Mouse (Mus musculus) MEL (cell line): ENCODE data around the gene Hnrnpul1. TPM values are rescaled to one million over a fixed set of nuclear protein-coding genes. Genes with fewer than 3 reads are reported as not detected.

ENCODE experiments used
- DNase-seq: peaks from one replicate; pipeline ENCODE4 v3.0.0; 2011; ENCODE audit warnings: low read depth, low spot score
- H3K27ac ChIP-seq: 2 replicates; pipeline ENCODE4 v1.5.1; 2012; ENCODE audit warnings: low read depth, mild to moderate bottlenecking, control low read depth, low read length, moderate library complexity; ENCODE audit not compliant: control insufficient read depth
- H3K27me3 ChIP-seq, 2 experiments: fragments of 150-350 bp in 1 of 2; sonication (generic) in 1 of 2; 2 replicates each; pipeline ENCODE4 v1.6.1; 2012; ENCODE audit warnings: low read length in 2 of 2, mild to moderate bottlenecking in 2 of 2, improper control_type of control experiment in 1 of 2, moderate library complexity in 1 of 2; ENCODE audit not compliant: insufficient read depth in 2 of 2, control insufficient read depth in 1 of 2
- H3K36me3 ChIP-seq, 2 experiments: 2 replicates each; pipeline ENCODE4 v1.6.1; 2012 to 2014; ENCODE audit warnings: low read length in 2 of 2, improper control_type of control experiment in 1 of 2, inconsistent platforms in 1 of 2, mild to moderate bottlenecking in 1 of 2; ENCODE audit not compliant: insufficient read depth in 2 of 2, control insufficient read depth in 1 of 2
- H3K4me1 ChIP-seq, 2 experiments: fragments of 150-350 bp in 1 of 2; sonication (generic) in 1 of 2; 2 replicates each; pipeline ENCODE4 v1.6.1; 2012; ENCODE audit warnings: low read length in 2 of 2, improper control_type of control experiment in 1 of 2, mild to moderate bottlenecking in 1 of 2; ENCODE audit not compliant: insufficient read depth in 2 of 2, control insufficient read depth in 1 of 2
- H3K4me3 ChIP-seq, 2 experiments: fragments of 150-350 bp in 1 of 2; sonication (generic) in 1 of 2; 2 replicates each; pipeline ENCODE4 v1.5.1; 2012; ENCODE audit warnings: low read depth in 2 of 2, low read length in 2 of 2, mild to moderate bottlenecking in 2 of 2, moderate library complexity in 2 of 2, control low read depth in 1 of 2, improper control_type of control experiment in 1 of 2; ENCODE audit not compliant: control insufficient read depth in 1 of 2, insufficient read depth in 1 of 2
- H3K79me2 ChIP-seq: 2 replicates; pipeline ENCODE4 v1.6.1; 2012; ENCODE audit warnings: mild to moderate bottlenecking, low read length, moderate library complexity; ENCODE audit not compliant: control insufficient read depth, poor library complexity, insufficient read depth
- H3K9ac ChIP-seq: 2 replicates; pipeline ENCODE4 v1.6.1; 2012; ENCODE audit warnings: low read depth, mild to moderate bottlenecking, control low read depth, low read length, moderate library complexity; ENCODE audit not compliant: control insufficient read depth, poor library complexity, severe bottlenecking
- H3K9me3 ChIP-seq: fragments of 150-350 bp; sonication (generic); replicated peaks from 2 replicates; pipeline ENCODE4 v1.6.1; 2012; ENCODE audit warnings: mild to moderate bottlenecking, low read length, improper control_type of control experiment, moderate library complexity; ENCODE audit not compliant: insufficient read depth
- CHD1 ChIP-seq: IDR thresholded peaks from 2 replicates; pipeline ENCODE4 v1.6.1; 2012; ENCODE audit warnings: low read depth, mild to moderate bottlenecking, inconsistent platforms, low read length, improper control_type of control experiment
- CTCF ChIP-seq, 3 experiments: IDR thresholded peaks in 2 of 3; conservative IDR thresholded peaks in 1 of 3; 2 replicates each; pipeline ENCODE4 v1.5.1; 2011 to 2012; ENCODE audit warnings: low read length in 3 of 3, low read depth in 2 of 3, mild to moderate bottlenecking in 2 of 3, improper control_type of control experiment in 1 of 3, inconsistent platforms in 1 of 3, mixed read lengths in 1 of 3, moderate library complexity in 1 of 3; ENCODE audit not compliant: control insufficient read depth in 1 of 3, insufficient read depth in 1 of 3, poor library complexity in 1 of 3, severe bottlenecking in 1 of 3
- E2F4 ChIP-seq: IDR thresholded peaks from 2 replicates; pipeline ENCODE4 v1.6.1; 2011; ENCODE audit warnings: low read depth, low read length, improper control_type of control experiment, borderline replicate concordance
- ELF1 ChIP-seq: IDR thresholded peaks from 2 replicates; pipeline ENCODE4 v1.6.1; 2014; ENCODE audit warnings: low read depth, mild to moderate bottlenecking, inconsistent platforms, low read length, improper control_type of control experiment, moderate library complexity
- EP300 ChIP-seq, 2 experiments: IDR thresholded peaks; 2 replicates each; pipeline ENCODE4 v1.6.1; 2011; ENCODE audit warnings: improper control_type of control experiment in 2 of 2, low read length in 2 of 2, low read depth in 1 of 2, mild to moderate bottlenecking in 1 of 2
- GABPA ChIP-seq: IDR thresholded peaks from 2 replicates; pipeline ENCODE4 v1.6.1; 2012; ENCODE audit warnings: low read depth, mild to moderate bottlenecking, inconsistent platforms, low read length, improper control_type of control experiment, moderate library complexity
- GATA1 ChIP-seq: IDR thresholded peaks from 2 replicates; pipeline ENCODE4 v1.6.1; 2011; ENCODE audit warnings: low read depth, low read length, improper control_type of control experiment
- HCFC1 ChIP-seq: IDR thresholded peaks from 2 replicates; pipeline ENCODE4 v1.6.1; 2012; ENCODE audit warnings: low read depth, mild to moderate bottlenecking, inconsistent platforms, low read length, improper control_type of control experiment, moderate library complexity
- KAT2A ChIP-seq: conservative IDR thresholded peaks from 2 replicates; pipeline ENCODE4 v1.6.1; 2012; ENCODE audit warnings: low read depth, low read length, improper control_type of control experiment, inconsistent platforms
- MAFK ChIP-seq: IDR thresholded peaks from 2 replicates; pipeline ENCODE4 v1.6.1; 2011; ENCODE audit warnings: low read depth, mild to moderate bottlenecking, low read length, improper control_type of control experiment, borderline replicate concordance
- MAX ChIP-seq: IDR thresholded peaks from 2 replicates; pipeline ENCODE4 v1.6.1; 2011; ENCODE audit warnings: low read length, improper control_type of control experiment
- MXI1 ChIP-seq: IDR thresholded peaks from 2 replicates; pipeline ENCODE4 v1.6.1; 2011; ENCODE audit warnings: mild to moderate bottlenecking, low read depth, low read length, improper control_type of control experiment
- MYC ChIP-seq: IDR thresholded peaks from 2 replicates; pipeline ENCODE4 v1.6.1; 2011; ENCODE audit warnings: low read depth, mild to moderate bottlenecking, low read length, improper control_type of control experiment, moderate library complexity
- NELFE ChIP-seq: IDR thresholded peaks from 2 replicates; pipeline ENCODE4 v1.6.1; 2011; ENCODE audit warnings: low read depth, low read length, improper control_type of control experiment
- NRF1 ChIP-seq: IDR thresholded peaks from 2 replicates; pipeline ENCODE4 v1.6.1; 2014; ENCODE audit warnings: low read depth, mild to moderate bottlenecking, inconsistent platforms, low read length, improper control_type of control experiment, moderate library complexity; ENCODE audit not compliant: poor library complexity, insufficient read depth, severe bottlenecking
- POLR2AphosphoS5 ChIP-seq: IDR thresholded peaks from 2 replicates; pipeline ENCODE4 v1.6.1; 2012; ENCODE audit warnings: low read depth, borderline replicate concordance, mild to moderate bottlenecking, inconsistent platforms, low read length, moderate library complexity, mixed read lengths
- RCOR1 ChIP-seq: IDR thresholded peaks from 2 replicates; pipeline ENCODE4 v1.6.1; 2012; ENCODE audit warnings: low read depth, mild to moderate bottlenecking, inconsistent platforms, low read length, improper control_type of control experiment
- TAL1 ChIP-seq: IDR thresholded peaks from 2 replicates; pipeline ENCODE4 v1.6.1; 2012; ENCODE audit warnings: mild to moderate bottlenecking, inconsistent platforms, low read length, moderate library complexity, mixed read lengths
- TBP ChIP-seq: IDR thresholded peaks from 2 replicates; pipeline ENCODE4 v1.8.0; 2011; ENCODE audit warnings: low read depth, low read length, improper control_type of control experiment
- TCF12 ChIP-seq: IDR thresholded peaks from 2 replicates; pipeline ENCODE4 v1.6.1; 2014; ENCODE audit warnings: low read depth, mild to moderate bottlenecking, inconsistent platforms, low read length, improper control_type of control experiment, moderate library complexity
- UBTF ChIP-seq: IDR thresholded peaks from 2 replicates; pipeline ENCODE4 v1.6.1; 2012; ENCODE audit warnings: low read depth, mild to moderate bottlenecking, inconsistent platforms, low read length, improper control_type of control experiment, moderate library complexity, borderline replicate concordance; ENCODE audit not compliant: insufficient read depth
- ZC3H11A ChIP-seq: IDR thresholded peaks from 2 replicates; pipeline ENCODE4 v1.6.1; 2012; ENCODE audit warnings: low read depth, mild to moderate bottlenecking, inconsistent platforms, low read length, improper control_type of control experiment
- ZMIZ1 ChIP-seq: IDR thresholded peaks from 2 replicates; pipeline ENCODE4 v1.6.1; 2012; ENCODE audit warnings: low read depth, mild to moderate bottlenecking, inconsistent platforms, low read length, improper control_type of control experiment, moderate library complexity
- polyA plus RNA-seq, 2 experiments: library from polyadenylated mRNA; stranded (reverse) in 1 of 2; unstranded in 1 of 2; fragments of >175 nt in 1 of 2; fragments of >200 nt in 1 of 2; gene quantifications; 2 replicates each; pipeline versions ENCODE4 v1.2.1 to v1.2.4; 2012; ENCODE audit warnings: low replicate concordance in 2 of 2, low read depth in 1 of 2; ENCODE audit not compliant: insufficient read length in 2 of 2, insufficient read depth in 1 of 2, missing spikeins in 1 of 2
- total RNA-seq: library from RNA; depleted of rRNA; stranded (reverse); fragments of 300-350 nt; gene quantifications from 2 replicates; pipeline ENCODE4 v1.2.3, GENCODE M21; 2012

The Hnrnpul1 gene
- total and polyA plus RNA-seq, 3 experiments, result 56.1 to 215 (median 181) TPM

- no peaks in the 10 kb centered on the region for H3K4me1 ChIP-seq
- H3K4me3 ChIP-seq, result no peak overlapping the region
- H3K9me3 ChIP-seq, result no peaks in the 10 kb centered on the region
- H3K79me2 ChIP-seq, result no peaks in the 10 kb centered on the region
- no peak overlapping the region for H3K27ac ChIP-seq
- H3K9ac ChIP-seq, result no peak overlapping the region
- DNase-seq, result no peak
- no peaks in the 10 kb centered on the region for H3K27me3 ChIP-seq
- no peaks in the 10 kb centered on the region for H3K36me3 ChIP-seq
- TF ChIP-seq GABPA, result no peak
- TF ChIP-seq E2F4, result no peak
- TF ChIP-seq UBTF, result no peak
- no peak for TF ChIP-seq CHD1
- no peak for TF ChIP-seq CTCF (IDR thresholded peaks at IDR 0.05 in 2 of 3, conservative IDR thresholded peaks at IDR 0.05 in 1 of 3; ENCODE audit: control insufficient read depth in 1 of 3, insufficient read depth in 1 of 3, low read depth in 2 of 3, low read length in 3 of 3, poor library complexity in 1 of 3, severe bottlenecking in 1 of 3)
- TF ChIP-seq ZC3H11A, result no peak
- no peak for TF ChIP-seq EP300 (IDR thresholded peaks at IDR 0.05; ENCODE audit: low read depth in 1 of 2, low read length in 2 of 2)
- no peak for TF ChIP-seq TCF12
- no peak for TF ChIP-seq POLR2AphosphoS5
- no peak for TF ChIP-seq ZMIZ1
- TF ChIP-seq HCFC1, result no peak
- no peak for TF ChIP-seq TAL1
- no peak for TF ChIP-seq NELFE
- no peak for TF ChIP-seq KAT2A
- no peak for TF ChIP-seq MAX
These were observed 29.2 kb upstream of the Hnrnpul1 start for GRCm38 (mm10) chr7:25783746-25784145.

GRCm38 (mm10) chr7:25782744-25783143 lies 28.2 kb upstream of the Hnrnpul1 start:
- Histone ChIP-seq H3K27ac (no peak overlapping the region), H3K9me3 (no peaks in the 10 kb centered on the region), H3K9ac (no peak overlapping the region), H3K4me3 (no peak overlapping the region), H3K4me1 (no peaks in the 10 kb centered on the region), H3K79me2 (no peaks in the 10 kb centered on the region), H3K36me3 (no peaks in the 10 kb centered on the region), H3K27me3 (no peaks in the 10 kb centered on the region)
- no peak for DNase-seq
- no peak for TF ChIP-seq E2F4
- TF ChIP-seq CTCF (IDR thresholded peaks at IDR 0.05 in 2 of 3, conservative IDR thresholded peaks at IDR 0.05 in 1 of 3; ENCODE audit: control insufficient read depth in 1 of 3, insufficient read depth in 1 of 3, low read depth in 2 of 3, low read length in 3 of 3, poor library complexity in 1 of 3, severe bottlenecking in 1 of 3), result no peak
- no peak for TF ChIP-seq GATA1
- no peak for TF ChIP-seq HCFC1
- TF ChIP-seq ELF1, result no peak
- TF ChIP-seq ZC3H11A, result no peak
- TF ChIP-seq MXI1, result no peak
- no peak for TF ChIP-seq MYC
- TF ChIP-seq TCF12, result no peak
- TF ChIP-seq MAFK, result no peak
- TF ChIP-seq TBP, result no peak
- no peak for TF ChIP-seq NRF1
- no peak for TF ChIP-seq RCOR1
- TF ChIP-seq ZMIZ1, result no peak
